Mouse (Mus musculus) hindbrain, embryonic 14.5 days (tissue): ENCODE measurements around the gene Ccni. TPM values are rescaled to one million over a fixed set of nuclear protein-coding genes. Genes with fewer than 3 reads are reported as not detected.

Experiments
- ATAC-seq: fragments of 200-750 bp; cut with Nextera tagmentation; 2 replicates; pipeline ENCODE4 v1.8.0; 2017; ENCODE audit warnings: moderate number of reproducible peaks, mild to moderate bottlenecking, moderate TSS enrichment, moderate library complexity; ENCODE audit not compliant: low FRiP score
- DNase-seq: peaks from one replicate; pipeline ENCODE4 v3.0.0-alpha.2; 2015; ENCODE audit warnings: low spot score
- H3K27ac ChIP-seq: fragments of 300-500 bp; sonication (generic); 2 replicates; pipeline ENCODE4 v1.5.1; 2014; ENCODE audit warnings: mild to moderate bottlenecking, moderate library complexity
- H3K27me3 ChIP-seq: fragments of 300-500 bp; sonication (generic); 2 replicates; pipeline ENCODE4 v1.6.1; 2014; ENCODE audit warnings: mild to moderate bottlenecking, low read length, mixed read lengths; ENCODE audit not compliant: control insufficient read depth, insufficient read depth
- H3K36me3 ChIP-seq: fragments of 300-500 bp; sonication (generic); replicated peaks from 2 replicates; pipeline ENCODE4 v1.6.1; 2014; ENCODE audit not compliant: control insufficient read depth, insufficient read depth
- H3K4me1 ChIP-seq: fragments of 300-500 bp; sonication (generic); replicated peaks from 2 replicates; pipeline ENCODE4 v1.6.1; 2014; ENCODE audit warnings: antibody characterized with exemption, low read length, mixed read lengths; ENCODE audit not compliant: control insufficient read depth, insufficient read depth
- H3K4me2 ChIP-seq: fragments of 300-500 bp; sonication (generic); replicated peaks from 2 replicates; pipeline ENCODE4 v1.6.1; 2014; ENCODE audit warnings: mild to moderate bottlenecking, moderate library complexity
- H3K4me3 ChIP-seq: fragments of 300-500 bp; sonication (generic); replicated peaks from 2 replicates; pipeline ENCODE4 v1.5.1; 2014; ENCODE audit warnings: mild to moderate bottlenecking, low read length
- H3K9ac ChIP-seq: fragments of 300-500 bp; sonication (generic); 2 replicates; pipeline ENCODE4 v1.6.1; 2014
- H3K9me3 ChIP-seq: fragments of 300-500 bp; sonication (generic); 2 replicates; pipeline ENCODE4 v1.6.1; 2016; ENCODE audit warnings: low read length; ENCODE audit not compliant: control insufficient read depth
- WGBS: fragments of 180-500 bp; shearing (Covaris S2); extraction: QIAGEN DNeasy Blood & Tissue Kit; methylation state at CpG from one replicate; pipeline ENCODE4 v1.1.7; 2014; 5-methylcytosine and 5-hydroxymethylcytosine counted together
- polyA plus RNA-seq: library from polyadenylated mRNA; unstranded; fragments of >200 nt; fragmentation: Nextera tagmentation; extraction: Ambion mirVana; gene quantifications from 2 replicates; pipeline ENCODE4 v1.2.1, GENCODE M21; 2014

The Ccni gene
- polyA plus RNA-seq, 1 experiment from 2014 or later, result 173 TPM

DNA sequence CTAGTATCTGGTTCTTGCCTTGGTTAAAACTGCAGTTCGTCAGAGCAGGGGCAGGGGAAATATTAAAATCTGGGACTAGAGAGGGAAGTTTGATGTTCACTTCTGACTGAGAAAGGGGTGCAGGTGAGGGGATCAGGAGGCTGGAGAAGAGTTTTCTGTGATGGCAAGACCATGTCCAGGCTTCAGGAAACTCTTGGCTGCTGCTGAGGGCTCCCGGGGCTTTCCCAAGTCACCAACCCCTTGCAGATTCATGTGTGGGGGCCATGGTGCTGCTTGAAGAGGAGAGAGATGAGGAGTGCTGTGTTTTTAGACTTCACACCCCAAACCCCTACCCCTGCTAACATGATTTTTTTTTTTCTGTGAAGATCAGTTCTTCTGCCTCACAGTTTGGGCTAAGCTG, 28.3 kb upstream of the Ccni start:
- WGBS, result 86% methylated on average over 2 of the region's 2 CpGs
- Histone ChIP-seq H3K27me3 (no peaks in the 10 kb centered on the region), H3K36me3 (no peaks in the 10 kb centered on the region), H3K27ac (no peak overlapping the region), H3K9ac (no peak overlapping the region), H3K4me3 (no peak overlapping the region), H3K4me2 (no peak overlapping the region), H3K9me3 (no peaks in the 10 kb centered on the region), H3K4me1 (no peaks in the 10 kb centered on the region)
- ATAC-seq (no peak), DNase-seq (no peak)

DNA sequence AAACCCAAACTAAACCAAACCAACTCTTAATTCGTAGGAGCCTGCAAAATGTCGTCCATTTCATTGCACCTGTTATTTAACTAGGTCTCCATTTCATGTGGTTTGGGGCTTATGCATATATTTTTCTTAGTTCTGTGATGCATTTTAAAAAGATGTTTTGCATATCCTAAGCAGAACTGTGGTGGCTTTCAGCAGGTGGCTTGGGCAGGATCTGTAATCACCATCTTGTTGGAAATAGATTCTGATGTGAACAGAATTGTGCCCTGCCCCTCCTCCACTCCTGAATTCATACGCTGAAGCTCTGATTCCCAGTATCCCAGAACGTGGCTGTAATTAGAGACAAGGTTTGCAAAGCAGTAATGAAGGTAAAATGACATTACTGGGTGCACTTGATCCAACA, 27.8 kb upstream of the Ccni start:
- no peak overlapping the region for H3K9ac ChIP-seq
- H3K27ac ChIP-seq, result no peak overlapping the region
- ATAC-seq (no peak), DNase-seq (no peak)
- no peaks in the 10 kb centered on the region for H3K4me1 ChIP-seq
- WGBS, result 70% methylated on average over 4 of the region's 4 CpGs
- no peaks in the 10 kb centered on the region for H3K36me3 ChIP-seq
- no peak overlapping the region for H3K4me2 ChIP-seq
- H3K9me3 ChIP-seq, result no peaks in the 10 kb centered on the region
- no peak overlapping the region for H3K4me3 ChIP-seq
- no peaks in the 10 kb centered on the region for H3K27me3 ChIP-seq

GRCm38 (mm10) chr5:93232838-93233237, 26.5 kb upstream of the Ccni start:
- H3K4me2 ChIP-seq, result no peak overlapping the region
- no peak overlapping the region for H3K27ac ChIP-seq
- no peaks in the 10 kb centered on the region for H3K27me3 ChIP-seq
- H3K4me3 ChIP-seq, result no peak overlapping the region
- no peaks in the 10 kb centered on the region for H3K4me1 ChIP-seq
- DNase-seq, result no peak
- H3K9ac ChIP-seq, result no peak overlapping the region
- no peaks in the 10 kb centered on the region for H3K9me3 ChIP-seq
- 100% methylated on average over 2 of the region's 2 CpGs for WGBS
- H3K36me3 ChIP-seq, result no peaks in the 10 kb centered on the region
- no peak for ATAC-seq

DNA sequence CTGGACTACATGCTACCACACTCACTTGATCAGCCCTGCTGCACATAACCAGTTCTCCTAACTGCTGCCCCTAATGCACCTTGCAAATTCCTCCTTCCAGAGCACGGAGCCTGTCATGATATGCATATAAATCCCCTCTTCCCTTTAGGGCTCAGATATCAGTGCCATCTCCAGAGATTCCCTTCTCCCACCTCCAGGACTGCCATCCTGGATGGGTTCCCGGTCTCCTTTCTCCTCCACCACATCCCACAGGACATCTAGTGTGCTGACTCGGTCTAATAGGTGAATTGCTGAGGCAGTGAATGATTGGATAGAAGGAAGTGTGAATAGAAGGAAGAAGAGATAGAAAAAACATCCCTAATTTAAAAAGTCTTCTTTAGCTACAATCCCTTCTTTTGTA, 25.4 kb upstream of the Ccni start:
- H3K27me3 ChIP-seq, result no peaks in the 10 kb centered on the region
- DNase-seq (no peak), ATAC-seq (no peak)
- H3K4me2 ChIP-seq, result no peak overlapping the region
- no peaks in the 10 kb centered on the region for H3K36me3 ChIP-seq
- no peak overlapping the region for H3K27ac ChIP-seq
- no peak overlapping the region for H3K4me3 ChIP-seq
- no peaks in the 10 kb centered on the region for H3K4me1 ChIP-seq
- 68% methylated on average over 3 of the region's 3 CpGs for WGBS
- H3K9me3 ChIP-seq, result no peaks in the 10 kb centered on the region
- H3K9ac ChIP-seq, result no peak overlapping the region

DNA sequence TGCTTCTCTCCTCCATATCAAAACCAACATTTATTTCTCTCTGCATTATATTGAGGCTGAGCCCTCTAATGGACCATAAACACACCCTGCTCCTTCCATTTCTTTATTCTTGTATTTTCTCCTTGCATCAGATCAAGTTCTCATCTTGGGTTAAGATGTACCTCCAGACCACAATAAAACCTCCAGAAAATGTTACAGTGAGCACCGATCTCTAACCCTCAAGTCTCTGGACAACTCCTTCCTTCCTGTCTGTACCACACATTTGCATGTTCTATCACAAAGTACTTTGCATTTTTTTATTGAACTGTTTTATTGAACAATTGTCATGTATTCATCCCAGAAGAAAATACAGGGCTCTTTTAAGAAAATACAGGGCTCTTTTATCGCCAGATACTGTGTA, 23.2 kb upstream of the Ccni start:
- no peak for ATAC-seq
- WGBS, result 83% methylated on average over 2 of the region's 2 CpGs
- H3K9me3 ChIP-seq, result no peaks in the 10 kb centered on the region
- H3K4me3 ChIP-seq, result no peak overlapping the region
- no peak overlapping the region for H3K4me2 ChIP-seq
- H3K4me1 ChIP-seq, result no peaks in the 10 kb centered on the region
- H3K27me3 ChIP-seq, result no peaks in the 10 kb centered on the region
- no peak for DNase-seq
- no peak overlapping the region for H3K9ac ChIP-seq
- H3K27ac ChIP-seq, result no peak overlapping the region
- no peaks in the 10 kb centered on the region for H3K36me3 ChIP-seq

- Histone ChIP-seq H3K4me3 (no peak overlapping the region), H3K4me2 (no peak overlapping the region), H3K27ac (no peak overlapping the region), H3K9ac (no peak overlapping the region), H3K36me3 (no peaks in the 10 kb centered on the region), H3K9me3 (no peaks in the 10 kb centered on the region), H3K4me1 (no peaks in the 10 kb centered on the region), H3K27me3 (no peaks in the 10 kb centered on the region)
- DNase-seq, result no peak
- 96% methylated on average over 3 of the region's 3 CpGs for WGBS
- ATAC-seq, result no peak
Observed at GRCm38 (mm10) chr5:93227157-93227556, 20.9 kb upstream of the Ccni start.

DNA sequence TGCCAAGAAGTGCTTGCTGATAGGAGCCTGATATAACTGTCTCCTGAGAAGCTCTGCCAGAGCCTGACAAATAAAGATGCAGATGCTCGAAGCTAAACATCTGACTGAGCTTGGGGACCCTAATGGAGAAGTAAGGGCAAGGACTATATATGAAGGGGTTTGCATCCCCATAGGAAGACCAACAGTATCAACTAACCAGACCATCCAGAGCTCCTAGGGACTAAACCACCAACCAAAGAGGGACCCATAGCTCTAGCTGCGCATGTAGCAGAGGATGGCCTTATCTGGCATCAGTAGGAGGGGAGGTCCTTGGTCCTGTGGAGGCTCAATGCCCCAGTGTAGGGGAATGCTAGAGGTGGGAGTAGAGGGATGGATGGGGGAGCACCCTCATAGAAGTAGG, 18.3 kb upstream of the Ccni start:
- Histone ChIP-seq H3K4me1 (no peaks in the 10 kb centered on the region), H3K27ac (no peak overlapping the region), H3K27me3 (no peaks in the 10 kb centered on the region), H3K4me3 (no peak overlapping the region), H3K36me3 (no peaks in the 10 kb centered on the region), H3K9ac (no peak overlapping the region), H3K9me3 (no peaks in the 10 kb centered on the region), H3K4me2 (no peak overlapping the region)
- ATAC-seq (no peak), DNase-seq (no peak)
- 87% methylated on average over 2 of the region's 2 CpGs for WGBS

GRCm38 (mm10) chr5:93221661-93222060, 15.4 kb upstream of the Ccni start:
- H3K36me3 ChIP-seq, result no peaks in the 10 kb centered on the region
- no peaks in the 10 kb centered on the region for H3K27me3 ChIP-seq
- no peak for DNase-seq
- no peak overlapping the region for H3K9ac ChIP-seq
- no peaks in the 10 kb centered on the region for H3K4me1 ChIP-seq
- H3K4me2 ChIP-seq, result no peak overlapping the region
- 0 out of 2 replicates have a peak, but pooled peaks cover 3% of the 10 kb centered on the region for H3K9me3 ChIP-seq
- WGBS, result 76% methylated on average over 3 of the region's 3 CpGs
- H3K4me3 ChIP-seq, result no peak overlapping the region
- no peak overlapping the region for H3K27ac ChIP-seq
- no peak for ATAC-seq

DNA sequence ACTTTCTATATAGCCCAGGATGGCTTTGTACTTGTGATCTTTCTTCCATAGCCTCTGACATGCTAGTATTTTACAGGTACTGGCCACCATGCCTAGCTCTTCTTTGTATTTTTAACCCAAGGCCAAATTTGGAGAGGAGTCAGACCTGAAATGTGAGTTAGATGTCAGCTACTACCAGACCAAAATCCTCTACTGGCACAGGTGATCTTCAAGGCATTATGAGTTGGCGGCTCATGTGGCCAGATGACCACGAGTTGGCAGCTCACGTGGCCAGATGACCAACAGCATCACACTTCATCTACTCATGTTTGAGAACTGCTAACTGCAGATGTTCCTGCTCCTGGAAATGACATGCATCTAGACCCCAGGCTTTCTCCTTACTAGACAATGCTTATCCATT, 12.1 kb upstream of the Ccni start:
- H3K9ac ChIP-seq, result no peak overlapping the region
- no peak overlapping the region for H3K4me2 ChIP-seq
- H3K4me1 ChIP-seq, result no peaks in the 10 kb centered on the region
- 91% methylated on average over 3 of the region's 3 CpGs for WGBS
- no peak overlapping the region for H3K27ac ChIP-seq
- H3K4me3 ChIP-seq, result no peak overlapping the region
- H3K36me3 ChIP-seq, result no peaks in the 10 kb centered on the region
- H3K9me3 ChIP-seq, result 0 out of 2 replicates have a peak, but pooled peaks cover 5% of the 10 kb centered on the region
- no peaks in the 10 kb centered on the region for H3K27me3 ChIP-seq
- no peak for DNase-seq
- no peak for ATAC-seq

- H3K9ac ChIP-seq, result peak overlapping the region; percentile 95; the same call in 1 of the 2 replicates
- WGBS, result 74% methylated on average over 1 of the region's 1 CpGs
- no peak for ATAC-seq
Observed at GRCm38 (mm10) chr5:93207555-93207954, 1.3 kb upstream of the Ccni start.

More at GRCm38 (mm10) chr5:93207555-93207954, 1.3 kb upstream of the Ccni start:
- Histone ChIP-seq H3K36me3 (no peaks in the 10 kb centered on the region), H3K9me3 (no peaks in the 10 kb centered on the region), H3K4me2 (peak overlapping the region; percentile 90; the same call in 1 of the 2 replicates), H3K27ac (peak overlapping the region; percentile 86), H3K4me3 (no peak overlapping the region), H3K4me1 (peaks cover 17% of the 10 kb centered on the region), H3K27me3 (no peaks in the 10 kb centered on the region)
- DNase-seq, result no peak
